Mouse (Mus musculus) layer of hippocampus, adult 2 months (tissue): ENCODE measurements at regions not wholly inside any gene's neighbourhood (a gene's known extent, or its start where the extent isn't known, plus 50 kb on each side); places are given as distances from the start of the nearest gene placed in this dataset.
A peak's percentile ranks its signal among the peaks of the same experiment; 100 is the strongest.

Experiments used
- DNase-seq, 2 experiments: peaks; one replicate each; pipeline ENCODE4 v3.0.0; 2022; ENCODE audit warnings: low spot score in 2 of 2
- H3K27ac ChIP-seq: fragments of 200-600 bp; 2 replicates; pipeline ENCODE4 v1.8.1; 2022
- H3K4me3 ChIP-seq: fragments of 200-600 bp; 2 replicates; pipeline ENCODE4 v1.8.1; 2022; ENCODE audit warnings: mild to moderate bottlenecking
- CTCF ChIP-seq: fragments of 200-600 bp; conservative IDR thresholded peaks from 2 replicates; pipeline ENCODE4 v1.8.1; 2022; ENCODE audit warnings: antibody characterized with exemption, mild to moderate bottlenecking, moderate library complexity

DNA sequence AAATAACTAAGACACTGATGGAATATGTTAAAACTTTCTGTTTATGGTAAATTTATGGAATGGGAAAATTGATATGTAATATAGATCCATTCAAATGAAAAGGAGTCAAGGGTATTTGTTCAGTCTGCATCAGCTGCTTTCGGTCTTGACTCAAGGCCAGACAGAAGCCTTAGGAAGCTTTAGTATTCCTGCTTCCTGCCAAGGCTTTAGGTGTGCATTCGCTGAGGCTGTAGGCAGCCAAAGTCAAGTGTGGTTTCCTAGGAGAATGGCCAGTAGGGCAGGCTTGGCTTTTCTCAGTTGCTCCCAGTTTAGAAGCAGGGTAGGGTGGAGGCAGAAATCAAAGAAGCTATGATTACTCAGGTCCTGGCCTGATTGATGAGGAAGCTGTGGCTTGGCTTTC lies 217.2 kb upstream of the B430305J03Rik start:
- Histone ChIP-seq H3K4me3 (no peak overlapping the region), H3K27ac (peak overlapping the region; percentile 68; the same call in 1 of the 2 replicates)
- no peak for DNase-seq
- TF ChIP-seq CTCF, result no peak

- Histone ChIP-seq H3K27ac (no peak overlapping the region), H3K4me3 (no peak overlapping the region)
- DNase-seq, result no peak
- no peak for TF ChIP-seq CTCF
Observed at GRCm38 (mm10) chr3:61580252-61580651, 214.5 kb upstream of the B430305J03Rik start.

- TF ChIP-seq CTCF, result no peak
- no peak for DNase-seq
- peak overlapping the region; percentile 74 for H3K27ac ChIP-seq
- no peak overlapping the region for H3K4me3 ChIP-seq
Observed at GRCm38 (mm10) chr3:61537113-61537512, 171.4 kb upstream of the B430305J03Rik start.

GRCm38 (mm10) chr3:61535751-61536150 lies 170.0 kb upstream of the B430305J03Rik start:
- no peak for TF ChIP-seq CTCF
- peak in 1 of 2 experiments; percentile 69 for DNase-seq
- H3K27ac ChIP-seq, result peak overlapping the region; percentile 74
- no peak overlapping the region for H3K4me3 ChIP-seq

DNA sequence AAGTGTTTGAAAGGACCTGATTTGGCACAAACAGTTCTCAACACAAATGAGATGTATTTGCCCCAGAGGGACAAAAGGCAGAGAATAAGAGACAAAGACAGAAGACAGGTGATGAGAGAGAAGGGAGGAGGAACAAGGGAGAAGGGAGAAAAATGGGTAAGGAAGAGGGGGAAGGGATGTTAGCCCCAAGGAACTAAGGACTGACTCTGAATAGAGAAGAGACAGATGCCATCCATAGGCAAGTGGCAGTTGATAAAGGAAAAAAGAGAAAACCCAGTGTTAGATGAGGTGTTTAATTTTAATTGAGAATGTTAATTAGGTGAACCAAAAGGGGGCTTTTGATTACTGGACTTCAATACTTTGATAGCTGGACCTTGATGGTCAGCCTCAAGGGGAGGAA lies 137.4 kb upstream of the B430305J03Rik start:
- TF ChIP-seq CTCF, result no peak
- H3K4me3 ChIP-seq, result no peak overlapping the region
- H3K27ac ChIP-seq, result peak overlapping the region; percentile 59
- no peak for DNase-seq

DNA sequence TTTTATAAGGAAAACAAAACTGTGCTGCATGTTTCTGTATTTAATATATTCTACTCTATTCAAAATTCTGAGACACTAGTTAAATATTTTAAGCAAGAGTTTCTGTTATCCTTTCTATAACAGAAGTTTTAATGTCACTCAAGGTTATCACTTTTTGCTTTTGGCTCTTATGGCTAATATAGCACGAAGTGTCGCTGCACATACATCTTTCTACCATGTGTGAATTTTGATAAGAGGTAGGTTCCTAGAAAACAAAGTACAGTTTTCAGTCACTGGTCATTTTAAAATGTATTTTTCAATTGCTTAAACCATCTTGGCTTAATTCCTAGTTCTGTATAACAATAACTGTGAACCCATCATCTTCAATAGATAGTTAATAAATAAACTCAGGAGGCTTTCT lies 129.1 kb upstream of the B430305J03Rik start:
- H3K4me3 ChIP-seq, result no peak overlapping the region
- DNase-seq, result no peak
- no peak for TF ChIP-seq CTCF
- no peak overlapping the region for H3K27ac ChIP-seq

- Histone ChIP-seq H3K27ac (peak overlapping the region; percentile 67), H3K4me3 (no peak overlapping the region)
- DNase-seq, result no peak
- no peak for TF ChIP-seq CTCF
Observed at GRCm38 (mm10) chr3:61486808-61487389, 121.1 kb upstream of the B430305J03Rik start.

- no peak for DNase-seq
- Histone ChIP-seq H3K27ac (no peak overlapping the region), H3K4me3 (no peak overlapping the region)
- no peak for TF ChIP-seq CTCF
Observed at GRCm38 (mm10) chr3:61478861-61479584, 113.3 kb upstream of the B430305J03Rik start.

GRCm38 (mm10) chr3:61475018-61475417 lies 109.3 kb upstream of the B430305J03Rik start:
- no peak overlapping the region for H3K4me3 ChIP-seq
- H3K27ac ChIP-seq, result no peak overlapping the region
- no peak for DNase-seq
- no peak for TF ChIP-seq CTCF

DNA sequence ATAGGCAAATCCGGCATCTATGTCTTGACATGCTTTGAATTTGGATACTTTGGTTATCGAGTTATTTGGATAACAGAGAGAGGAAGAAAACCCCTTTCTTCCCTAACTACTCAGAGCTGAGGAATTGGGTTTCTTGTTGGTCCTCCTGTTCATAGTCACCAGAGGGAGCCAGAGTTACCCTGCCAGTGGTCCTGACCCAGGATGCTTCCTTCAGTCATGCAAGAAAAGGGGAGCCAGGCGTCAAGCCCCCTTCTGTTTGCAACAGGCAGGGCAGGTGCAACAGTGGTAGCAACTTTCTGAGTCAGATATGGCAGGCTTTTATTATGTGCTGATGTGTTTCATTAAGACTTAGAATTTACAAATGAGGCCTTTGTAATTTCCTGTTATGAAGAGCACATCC lies 101.4 kb upstream of the B430305J03Rik start:
- DNase-seq, result peak in 1 of 2 experiments; percentile 30
- no peak overlapping the region for H3K27ac ChIP-seq
- no peak overlapping the region for H3K4me3 ChIP-seq
- TF ChIP-seq CTCF, result peak; percentile 81

GRCm38 (mm10) chr3:61466641-61467040 lies 100.9 kb upstream of the B430305J03Rik start:
- no peak for TF ChIP-seq CTCF
- Histone ChIP-seq H3K27ac (no peak overlapping the region), H3K4me3 (no peak overlapping the region)
- DNase-seq, result no peak

DNA sequence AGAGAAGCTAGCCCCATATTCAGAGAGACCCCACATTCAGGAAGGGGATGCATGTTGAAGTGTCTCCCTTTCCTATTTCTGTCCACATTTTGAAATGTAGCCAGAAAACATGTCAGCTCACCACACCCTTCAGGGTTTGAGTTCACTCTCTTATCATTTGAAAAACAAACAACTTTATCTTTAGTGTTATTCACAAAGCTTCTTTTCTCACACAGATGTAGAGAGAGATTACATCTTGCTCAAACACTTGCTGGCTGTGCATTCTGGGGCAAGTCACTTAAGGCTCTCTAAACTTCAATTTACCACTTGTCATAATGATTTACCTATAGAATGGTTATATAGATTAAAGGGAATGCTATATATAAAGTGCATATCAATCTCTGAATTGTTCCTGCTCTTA lies 94.3 kb upstream of the B430305J03Rik start:
- DNase-seq, result no peak
- Histone ChIP-seq H3K4me3 (no peak overlapping the region), H3K27ac (no peak overlapping the region)
- no peak for TF ChIP-seq CTCF

DNA sequence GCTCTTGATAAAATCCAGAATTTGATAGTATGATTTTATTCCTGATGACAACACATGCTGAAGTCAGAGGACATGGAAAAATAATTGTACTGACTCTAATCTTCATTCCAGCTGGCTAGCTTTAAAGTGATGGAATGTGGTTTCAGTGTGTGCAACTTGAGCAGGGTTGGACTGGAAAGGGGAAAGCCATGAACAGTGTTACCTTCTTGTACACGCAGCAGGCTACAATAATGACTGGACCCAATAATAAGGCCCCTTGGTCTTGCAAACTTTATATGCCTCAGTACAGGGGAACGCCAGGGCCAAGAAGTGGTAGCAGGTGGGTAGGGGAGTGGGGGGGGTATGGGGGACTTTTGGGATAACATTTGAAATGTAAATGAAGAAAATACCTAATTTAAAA lies 90.8 kb upstream of the B430305J03Rik start:
- no peak for TF ChIP-seq CTCF
- Histone ChIP-seq H3K4me3 (no peak overlapping the region), H3K27ac (no peak overlapping the region)
- DNase-seq, result no peak
